Mouse (Mus musculus): ENCODE data around the gene Btnl2.

- no peak for TF ChIP-seq POLR2A (IDR thresholded peaks at IDR 0.05; ENCODE audit: extremely low read depth, insufficient read depth, low read length)
- TF ChIP-seq CTCF (IDR thresholded peaks at IDR 0.05; ENCODE audit: extremely low read depth, insufficient read depth, low read length): no peak
These were observed at the start of gene Btnl2 for GRCm38 (mm10) chr17:34354539-34354938.

Data from cortical plate, adult 2 months (tissue).